Mouse (Mus musculus) lung, adult 2 months (tissue): ENCODE data around the gene Ano5.

Experiments
- CTCF ChIP-seq: fragments of 200-500 bp; IDR thresholded peaks from 2 replicates; pipeline ENCODE4 v1.5.1; 2011; ENCODE audit warnings: mild to moderate bottlenecking, low read length, control low read depth; ENCODE audit not compliant: insufficient read depth
- POLR2A ChIP-seq: fragments of 200-500 bp; IDR thresholded peaks from 2 replicates; pipeline ENCODE4 v1.6.1; 2011; ENCODE audit warnings: low read depth, mild to moderate bottlenecking, control low read depth, low read length, borderline replicate concordance; ENCODE audit errors: extremely low read depth

DNA sequence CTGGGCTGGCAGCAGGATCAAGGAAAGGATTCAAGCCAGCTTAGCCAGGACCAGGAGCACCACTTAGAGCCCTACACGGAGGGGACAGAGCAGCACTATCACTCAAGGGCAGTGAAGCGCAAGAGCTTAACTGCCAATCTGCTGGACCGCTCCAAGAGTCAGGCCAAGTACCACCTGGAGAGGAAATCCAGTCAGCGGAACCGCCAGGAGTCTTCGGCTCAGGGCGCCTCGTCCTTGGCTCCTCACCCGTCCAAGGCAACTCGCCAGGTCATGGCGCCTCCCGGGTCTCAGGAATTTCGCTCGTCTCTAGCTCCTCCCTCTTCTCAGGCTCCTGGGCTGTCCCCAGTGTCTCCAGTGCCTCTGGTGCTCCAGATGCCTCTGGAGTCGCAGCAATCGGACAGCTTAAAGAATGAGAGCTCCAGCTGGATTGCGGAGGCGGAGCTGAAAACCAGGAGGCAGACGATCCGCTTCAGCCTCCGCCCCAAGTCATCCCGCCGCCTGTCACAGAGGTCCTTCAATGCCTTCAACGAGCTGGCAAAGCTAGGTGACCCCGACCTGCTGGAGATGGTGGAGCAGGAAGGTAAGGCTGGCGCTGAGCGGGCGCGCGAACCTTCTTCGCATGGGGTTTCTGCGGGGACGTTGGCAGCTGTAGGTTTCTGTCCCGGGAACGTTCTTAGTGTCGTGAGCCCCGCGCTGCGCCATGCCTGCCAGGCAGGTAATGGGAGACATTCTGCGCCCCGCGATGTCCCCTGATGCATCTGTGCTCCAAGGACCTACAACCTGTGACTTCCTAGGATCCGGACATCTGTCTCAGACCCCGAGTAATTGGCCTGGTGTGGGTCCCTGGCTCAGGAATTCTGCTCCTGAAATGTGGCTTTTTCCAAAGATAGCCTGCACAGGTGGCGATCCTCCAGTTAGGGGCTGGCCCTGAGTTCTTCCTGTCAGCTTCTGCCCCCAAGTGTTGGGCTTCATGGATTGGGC, at the start of gene Ano5:
- TF ChIP-seq CTCF (no peak), POLR2A (no peak)
